In genomic region chr2:29553945-29554634, GRCm38 (mm10) we compare ENCODE assay signal across 8 mouse cellular contexts.
DNase-seq lines count a peak whose midpoint lies in the region.

No protein-coding gene starts in this region.

- DNase-seq in heart, postnatal 10 days = peak; percentile 40 to 73
- DNase-seq in heart, postnatal 25 days (ENCODE audit: low spot score) = no peak
- DNase-seq in urinary bladder, postnatal 14 days (ENCODE audit: low spot score) = peak; percentile 39
- no peak for DNase-seq in urinary bladder, adult 2 months (ENCODE audit: low spot score)
- peak; percentile 30 for DNase-seq in c-Kit-positive CD71-negative TER-119-negative erythroid progenitor cells, embryonic 14.5 days (ENCODE audit: low read depth)
- peak; percentile 57 to 66 for DNase-seq in kidney, postnatal 4 days
- peak; percentile 40 for DNase-seq in retina, postnatal 7 days (ENCODE audit: low read depth, low spot score)
- no peak for DNase-seq in cerebellum, adult 11 months

- intact Hi-C loops in heart, postnatal 10 days (cut with DNase I) = loop anchor here (5.0 kb wide), 2 partner anchors 337 to 352 kb away; no protein-coding TSS in a partner anchor
- intact Hi-C loops in heart, postnatal 25 days (cut with DNase I) = loop anchor here (1.0 kb wide), 2 partner anchors 338 to 354 kb away; no protein-coding TSS in a partner anchor

Comparison
In these comparisons a context has a peak if more than half of its experiments do, and no peak if none do; other contexts are left out.
1. DNase-seq: peak in heart, postnatal 10 days (2 of 2), urinary bladder, postnatal 14 days (single experiment), c-Kit-positive CD71-negative TER-119-negative erythroid progenitor cells, embryonic 14.5 days (single experiment), kidney, postnatal 4 days (2 of 2) and retina, postnatal 7 days (single experiment); none in heart, postnatal 25 days (single experiment), urinary bladder, adult 2 months (single experiment) and cerebellum, adult 11 months (single experiment).